Mouse (Mus musculus) cerebellum, adult 11-12 months (tissue): ENCODE measurements around the gene Tns4.

Experiments
- DNase-seq: peaks from one replicate; pipeline ENCODE4 v3.0.0; 2022

The Tns4 gene

GRCm38 (mm10) chr11:99117907-99118306 lies 28.8 kb upstream of the Tns4 start:
- DNase-seq = no peak

GRCm38 (mm10) chr11:99115940-99116339 lies 26.8 kb upstream of the Tns4 start:
- DNase-seq = no peak

GRCm38 (mm10) chr11:99113111-99113510 lies 24.0 kb upstream of the Tns4 start:
- DNase-seq = no peak

- no peak for DNase-seq
These were observed 23.6 kb upstream of the Tns4 start for GRCm38 (mm10) chr11:99112700-99113099.

- no peak for DNase-seq
These were observed 22.5 kb upstream of the Tns4 start for GRCm38 (mm10) chr11:99111631-99112030.

- DNase-seq = no peak
These were observed 22.0 kb upstream of the Tns4 start for GRCm38 (mm10) chr11:99111155-99111554.

- DNase-seq = no peak
These were observed 21.4 kb upstream of the Tns4 start for GRCm38 (mm10) chr11:99110370-99111110.

- no peak for DNase-seq
These were observed 19.2 kb upstream of the Tns4 start for GRCm38 (mm10) chr11:99108296-99108695.

- DNase-seq = no peak
These were observed 17.0 kb upstream of the Tns4 start for GRCm38 (mm10) chr11:99105981-99106726.

- DNase-seq = no peak
These were observed 15.7 kb upstream of the Tns4 start for GRCm38 (mm10) chr11:99104609-99105410.

GRCm38 (mm10) chr11:99102575-99103270 lies 13.6 kb upstream of the Tns4 start:
- no peak for DNase-seq

GRCm38 (mm10) chr11:99101693-99102092 lies 12.6 kb upstream of the Tns4 start:
- no peak for DNase-seq

GRCm38 (mm10) chr11:99100215-99100614 lies 11.1 kb upstream of the Tns4 start:
- no peak for DNase-seq

- no peak for DNase-seq
These were observed 10.4 kb upstream of the Tns4 start for GRCm38 (mm10) chr11:99099516-99099915.

GRCm38 (mm10) chr11:99098924-99099323 lies 9.8 kb upstream of the Tns4 start:
- no peak for DNase-seq

GRCm38 (mm10) chr11:99096996-99097774 lies 8.1 kb upstream of the Tns4 start:
- DNase-seq = no peak

- DNase-seq = no peak
These were observed 7.3 kb upstream of the Tns4 start for GRCm38 (mm10) chr11:99096417-99096816.

- DNase-seq = no peak
These were observed 6.7 kb upstream of the Tns4 start for GRCm38 (mm10) chr11:99095759-99096158.

GRCm38 (mm10) chr11:99094911-99095676 lies 6.0 kb upstream of the Tns4 start:
- no peak for DNase-seq

- no peak for DNase-seq
These were observed 4.6 kb upstream of the Tns4 start for GRCm38 (mm10) chr11:99093740-99094139.

GRCm38 (mm10) chr11:99091666-99092065 lies 2.6 kb upstream of the Tns4 start:
- DNase-seq = no peak
